Mouse (Mus musculus): ENCODE results near the gene L3mbtl4. TPM values are rescaled to one million over a fixed set of nuclear protein-coding genes. Genes with fewer than 3 reads are reported as not detected.
A peak's percentile ranks its signal among the peaks of the same experiment; 100 is the strongest.
"Not testable (repeated sequence)": the region's sequence is repeated elsewhere in the genome, so short reads cannot be mapped to it uniquely, and the experiment has no call there.

The L3mbtl4 gene
- polyA plus RNA-seq, 1 experiment from 2014 or later = 5.7 TPM

- H3K27me3 ChIP-seq (replicated peaks) = no peaks in the 10 kb centered on the region
- H3K9ac ChIP-seq = no peak overlapping the region
- H3K4me1 ChIP-seq = peaks cover 4% of the 10 kb centered on the region
- 0 out of 2 replicates have a peak overlapping the region, but pooled peaks have one; percentile 48 for H3K27ac ChIP-seq
- H3K4me2 ChIP-seq = no peak overlapping the region
- no peak for ATAC-seq (replicated peaks)
- no peak overlapping the region for H3K4me3 ChIP-seq
- no peaks in the 10 kb centered on the region for H3K9me3 ChIP-seq
- H3K36me3 ChIP-seq (replicated peaks) = no peaks in the 10 kb centered on the region
- WGBS = 51% methylated on average over 12 of the region's 12 CpGs
Measured at GRCm38 (mm10) chr17:68422663-68423498, 149.3 kb downstream of the L3mbtl4 start.

GRCm38 (mm10) chr17:68433576-68433975 lies 160.0 kb downstream of the L3mbtl4 start:
- Histone ChIP-seq H3K36me3 (replicated peaks) (no peaks in the 10 kb centered on the region), H3K9ac (no peak overlapping the region), H3K27me3 (replicated peaks) (no peaks in the 10 kb centered on the region), H3K4me2 (no peak overlapping the region), H3K9me3 (no peaks in the 10 kb centered on the region), H3K4me3 (no peak overlapping the region), H3K4me1 (no peaks in the 10 kb centered on the region), H3K27ac (no peak overlapping the region)
- no peak for ATAC-seq (replicated peaks)
- WGBS = 70% methylated on average over 5 of the region's 5 CpGs

GRCm38 (mm10) chr17:68450921-68451320 lies 177.3 kb downstream of the L3mbtl4 start:
- no peak for ATAC-seq (replicated peaks)
- no peaks in the 10 kb centered on the region for H3K36me3 ChIP-seq (replicated peaks)
- WGBS = 85% methylated on average over 1 of the region's 1 CpGs

GRCm38 (mm10) chr17:68461471-68461870 lies 187.9 kb downstream of the L3mbtl4 start:
- H3K4me3 ChIP-seq = no peak overlapping the region

More at GRCm38 (mm10) chr17:68450921-68451320, 177.3 kb downstream of the L3mbtl4 start:
- H3K4me3 ChIP-seq = no peak overlapping the region
- H3K4me1 ChIP-seq = no peaks in the 10 kb centered on the region
- no peaks in the 10 kb centered on the region for H3K27me3 ChIP-seq (replicated peaks)
- H3K9me3 ChIP-seq = 0 out of 2 replicates have a peak, but pooled peaks cover 5% of the 10 kb centered on the region
- H3K9ac ChIP-seq = no peak overlapping the region
- H3K4me2 ChIP-seq = no peak overlapping the region
- H3K27ac ChIP-seq = no peak overlapping the region

GRCm38 (mm10) chr17:68467311-68467710 lies 193.7 kb downstream of the L3mbtl4 start:
- no peak overlapping the region for H3K9ac ChIP-seq
- ATAC-seq (replicated peaks) = no peak

More at GRCm38 (mm10) chr17:68461471-68461870, 187.9 kb downstream of the L3mbtl4 start:
- Histone ChIP-seq H3K4me1 (no peaks in the 10 kb centered on the region), H3K4me2 (no peak overlapping the region), H3K27ac (no peak overlapping the region), H3K27me3 (replicated peaks) (no peaks in the 10 kb centered on the region), H3K36me3 (replicated peaks) (no peaks in the 10 kb centered on the region), H3K9ac (no peak overlapping the region), H3K9me3 (no peaks in the 10 kb centered on the region)
- no peak for ATAC-seq (replicated peaks)
- WGBS = 85% methylated on average over 5 of the region's 5 CpGs

GRCm38 (mm10) chr17:68490065-68490691 lies 216.6 kb downstream of the L3mbtl4 start:
- no peaks in the 10 kb centered on the region for H3K4me1 ChIP-seq
- H3K4me2 ChIP-seq = no peak overlapping the region
- H3K4me3 ChIP-seq = no peak overlapping the region
- no peaks in the 10 kb centered on the region for H3K9me3 ChIP-seq
- ATAC-seq (replicated peaks) = no peak; the same call in 1 of the 2 replicates
- no peak overlapping the region for H3K27ac ChIP-seq
- H3K9ac ChIP-seq = no peak overlapping the region
- H3K36me3 ChIP-seq (replicated peaks) = no peaks in the 10 kb centered on the region
- H3K27me3 ChIP-seq (replicated peaks) = no peaks in the 10 kb centered on the region
- 35% methylated on average over 4 of the region's 4 CpGs for WGBS

More at GRCm38 (mm10) chr17:68467311-68467710, 193.7 kb downstream of the L3mbtl4 start:
- H3K4me2 ChIP-seq = no peak overlapping the region
- WGBS = 49% methylated on average over 1 of the region's 1 CpGs
- no peaks in the 10 kb centered on the region for H3K9me3 ChIP-seq
- no peaks in the 10 kb centered on the region for H3K36me3 ChIP-seq (replicated peaks)
- no peaks in the 10 kb centered on the region for H3K27me3 ChIP-seq (replicated peaks)
- no peak overlapping the region for H3K4me3 ChIP-seq
- H3K27ac ChIP-seq = no peak overlapping the region
- H3K4me1 ChIP-seq = no peaks in the 10 kb centered on the region

GRCm38 (mm10) chr17:68492231-68492630 lies 218.6 kb downstream of the L3mbtl4 start:
- Histone ChIP-seq H3K27me3 (replicated peaks) (no peaks in the 10 kb centered on the region), H3K9me3 (no peaks in the 10 kb centered on the region), H3K9ac (no peak overlapping the region), H3K4me1 (no peaks in the 10 kb centered on the region), H3K4me3 (no peak overlapping the region), H3K27ac (no peak overlapping the region), H3K4me2 (no peak overlapping the region), H3K36me3 (replicated peaks) (no peaks in the 10 kb centered on the region)
- WGBS = 89% methylated on average over 3 of the region's 3 CpGs
- ATAC-seq (replicated peaks) = no peak

- H3K36me3 ChIP-seq (replicated peaks); H3K4me2 ChIP-seq; ATAC-seq (replicated peaks); H3K27me3 ChIP-seq (replicated peaks); H3K9ac ChIP-seq; H3K4me3 ChIP-seq; H3K27ac ChIP-seq; H3K4me1 ChIP-seq; H3K9me3 ChIP-seq: not testable (repeated sequence)
- 89% methylated on average over 2 of the region's 4 CpGs for WGBS
Measured at GRCm38 (mm10) chr17:68502998-68503397, 229.4 kb downstream of the L3mbtl4 start.

- H3K27me3 ChIP-seq (replicated peaks) = no peaks in the 10 kb centered on the region
- ATAC-seq (replicated peaks) = no peak
- H3K9me3 ChIP-seq = no peaks in the 10 kb centered on the region
- H3K4me1 ChIP-seq = no peaks in the 10 kb centered on the region
- H3K4me2 ChIP-seq = no peak overlapping the region
- WGBS = 71% methylated on average over 9 of the region's 9 CpGs
- no peak overlapping the region for H3K9ac ChIP-seq
- H3K27ac ChIP-seq = no peak overlapping the region
- no peaks in the 10 kb centered on the region for H3K36me3 ChIP-seq (replicated peaks)
- H3K4me3 ChIP-seq = no peak overlapping the region
Measured at GRCm38 (mm10) chr17:68559698-68560097, 286.1 kb downstream of the L3mbtl4 start.

GRCm38 (mm10) chr17:68560264-68560663 lies 286.7 kb downstream of the L3mbtl4 start:
- ATAC-seq (replicated peaks) = 0 out of 2 replicates have a peak, but pooled peaks have one; percentile 30
- Histone ChIP-seq H3K4me1 (no peaks in the 10 kb centered on the region), H3K4me3 (no peak overlapping the region), H3K36me3 (replicated peaks) (no peaks in the 10 kb centered on the region), H3K9ac (no peak overlapping the region), H3K27me3 (replicated peaks) (no peaks in the 10 kb centered on the region), H3K9me3 (no peaks in the 10 kb centered on the region), H3K4me2 (no peak overlapping the region), H3K27ac (0 out of 2 replicates have a peak overlapping the region, but pooled peaks have one; percentile 4)
- 26% methylated on average over 1 of the region's 1 CpGs for WGBS

GRCm38 (mm10) chr17:68571806-68572205 lies 298.2 kb downstream of the L3mbtl4 start:
- WGBS = 91% methylated on average over 6 of the region's 6 CpGs
- ATAC-seq (replicated peaks) = no peak
- H3K4me3 ChIP-seq = no peak overlapping the region
- no peaks in the 10 kb centered on the region for H3K27me3 ChIP-seq (replicated peaks)
- no peaks in the 10 kb centered on the region for H3K9me3 ChIP-seq
- no peak overlapping the region for H3K9ac ChIP-seq
- no peak overlapping the region for H3K27ac ChIP-seq
- no peaks in the 10 kb centered on the region for H3K36me3 ChIP-seq (replicated peaks)
- no peaks in the 10 kb centered on the region for H3K4me1 ChIP-seq
- H3K4me2 ChIP-seq = no peak overlapping the region

- Histone ChIP-seq H3K9ac (no peak overlapping the region), H3K36me3 (replicated peaks) (no peaks in the 10 kb centered on the region), H3K27me3 (replicated peaks) (no peaks in the 10 kb centered on the region), H3K4me2 (no peak overlapping the region), H3K4me1 (no peaks in the 10 kb centered on the region), H3K9me3 (no peaks in the 10 kb centered on the region), H3K4me3 (no peak overlapping the region), H3K27ac (no peak overlapping the region)
- WGBS = 87% methylated on average over 3 of the region's 3 CpGs
- ATAC-seq (replicated peaks) = no peak
Measured at GRCm38 (mm10) chr17:68585195-68585594, 311.6 kb downstream of the L3mbtl4 start.
